Mouse (Mus musculus) heart, postnatal 0 days (tissue): ENCODE measurements around the gene Homer2. TPM values are rescaled to one million over a fixed set of nuclear protein-coding genes. Genes with fewer than 3 reads are reported as not detected.

ENCODE experiments used
- ATAC-seq: fragments of 200-750 bp; cut with Nextera tagmentation; 2 replicates; pipeline ENCODE4 v1.8.0; 2017; ENCODE audit warnings: low read depth, moderate number of reproducible peaks, moderate library complexity; ENCODE audit not compliant: insufficient read depth
- DNase-seq: peaks from one replicate; pipeline ENCODE4 v3.0.0-alpha.2; 2016; ENCODE audit warnings: low spot score
- H3K27ac ChIP-seq: fragments of 300-500 bp; sonication (generic); 2 replicates; pipeline ENCODE4 v1.5.1; 2014; ENCODE audit warnings: low read depth, mild to moderate bottlenecking
- H3K27me3 ChIP-seq: fragments of 300-500 bp; sonication (generic); 2 replicates; pipeline ENCODE4 v1.6.1; 2014; ENCODE audit warnings: low read length, mixed read lengths; ENCODE audit not compliant: control insufficient read depth, insufficient read depth
- H3K36me3 ChIP-seq: fragments of 300-500 bp; sonication (generic); replicated peaks from 2 replicates; pipeline ENCODE4 v1.6.1; 2014; ENCODE audit warnings: low read length, mixed read lengths; ENCODE audit not compliant: control insufficient read depth, insufficient read depth
- H3K4me1 ChIP-seq: fragments of 300-500 bp; sonication (generic); 2 replicates; pipeline ENCODE4 v1.6.1; 2014; ENCODE audit warnings: antibody characterized with exemption; ENCODE audit not compliant: control insufficient read depth, insufficient read depth
- H3K4me2 ChIP-seq: fragments of 300-500 bp; sonication (generic); 2 replicates; pipeline ENCODE4 v1.6.1; 2014; ENCODE audit warnings: low read depth, mild to moderate bottlenecking, low read length, moderate library complexity
- H3K4me3 ChIP-seq: fragments of 300-500 bp; sonication (generic); 2 replicates; pipeline ENCODE4 v1.5.1; 2014; ENCODE audit warnings: low read depth, low read length
- H3K9ac ChIP-seq: fragments of 300-500 bp; sonication (generic); replicated peaks from 2 replicates; pipeline ENCODE4 v1.6.1; 2014; ENCODE audit warnings: low read depth, low read length, mixed read lengths
- H3K9me3 ChIP-seq: fragments of 300-500 bp; sonication (generic); replicated peaks from 2 replicates; pipeline ENCODE4 v1.6.1; 2016; ENCODE audit warnings: low read length; ENCODE audit not compliant: control insufficient read depth
- CTCF ChIP-seq: IDR thresholded peaks from 2 replicates; pipeline ENCODE4 v1.5.1; 2016; ENCODE audit warnings: antibody characterized with exemption, control low read depth, low read depth
- EP300 ChIP-seq: IDR thresholded peaks from 2 replicates; pipeline ENCODE4 v1.6.1; 2016; ENCODE audit warnings: antibody characterized with exemption, low read depth
- WGBS: fragments of 180-500 bp; shearing (Covaris S2); extraction: QIAGEN DNeasy Blood & Tissue Kit; methylation state at CpG from one replicate; pipeline ENCODE4 v1.1.7; 2014; 5-methylcytosine and 5-hydroxymethylcytosine counted together
- polyA plus RNA-seq: library from polyadenylated mRNA; unstranded; fragments of >200 nt; fragmentation: Nextera tagmentation; extraction: Ambion mirVana; gene quantifications from 2 replicates; pipeline ENCODE4 v1.2.1, GENCODE M21; 2015
- total RNA-seq: library from RNA; depleted of rRNA; stranded (reverse); fragments of >200 nt; gene quantifications from 2 replicates; pipeline ENCODE4 v1.2.3, GENCODE M21; 2014; ENCODE audit warnings: low replicate concordance

Homer2 gene
- total and polyA plus RNA-seq, 2 experiments from 2014 or later, result 19.5 to 51.3 TPM

GRCm38 (mm10) chr7:81597660-81598059 is 109.7 kb downstream of the Homer2 start:
- ATAC-seq (no peak), DNase-seq (no peak)
- Histone ChIP-seq H3K9me3 (no peaks in the 10 kb centered on the region), H3K9ac (no peak overlapping the region), H3K4me2 (no peak overlapping the region), H3K27ac (no peak overlapping the region), H3K4me3 (no peak overlapping the region), H3K27me3 (no peaks in the 10 kb centered on the region), H3K4me1 (no peaks in the 10 kb centered on the region), H3K36me3 (peaks cover 67% of the 10 kb centered on the region)
- no peak for TF ChIP-seq CTCF
- WGBS, result 91% methylated on average over 1 of the region's 1 CpGs

- Histone ChIP-seq H3K36me3 (peaks cover 82% of the 10 kb centered on the region), H3K4me1 (no peaks in the 10 kb centered on the region), H3K9me3 (no peaks in the 10 kb centered on the region), H3K4me2 (no peak overlapping the region), H3K27ac (no peak overlapping the region), H3K9ac (no peak overlapping the region), H3K4me3 (no peak overlapping the region), H3K27me3 (no peaks in the 10 kb centered on the region)
- TF ChIP-seq EP300 (no peak), CTCF (no peak)
- no peak for ATAC-seq
- DNase-seq, result no peak
- WGBS, result 79% methylated on average over 6 of the region's 6 CpGs
These were observed 111.2 kb downstream of the Homer2 start for GRCm38 (mm10) chr7:81596086-81596485.

- Histone ChIP-seq H3K4me1 (no peaks in the 10 kb centered on the region), H3K4me2 (no peak overlapping the region), H3K4me3 (no peak overlapping the region), H3K27ac (no peak overlapping the region), H3K9ac (no peak overlapping the region), H3K36me3 (peaks cover 92% of the 10 kb centered on the region), H3K27me3 (no peaks in the 10 kb centered on the region), H3K9me3 (no peaks in the 10 kb centered on the region)
- ATAC-seq, result no peak
- no peak for DNase-seq
- WGBS, result 46% methylated on average over 5 of the region's 5 CpGs
- TF ChIP-seq CTCF (no peak), EP300 (no peak)
These were observed 112.3 kb downstream of the Homer2 start for GRCm38 (mm10) chr7:81595056-81595455.

- peaks cover 94% of the 10 kb centered on the region for H3K36me3 ChIP-seq
- H3K27ac ChIP-seq, result no peak overlapping the region
- TF ChIP-seq CTCF, result no peak
- no peak for TF ChIP-seq EP300
- ATAC-seq, result no peak
- H3K27me3 ChIP-seq, result no peaks in the 10 kb centered on the region
- 84% methylated on average over 8 of the region's 8 CpGs for WGBS
- H3K4me2 ChIP-seq, result no peak overlapping the region
- no peaks in the 10 kb centered on the region for H3K4me1 ChIP-seq
- DNase-seq, result no peak
- no peaks in the 10 kb centered on the region for H3K9me3 ChIP-seq
- no peak overlapping the region for H3K9ac ChIP-seq
- no peak overlapping the region for H3K4me3 ChIP-seq
These were observed 113.9 kb downstream of the Homer2 start for GRCm38 (mm10) chr7:81593387-81593786.

GRCm38 (mm10) chr7:81592686-81593085 is 114.6 kb downstream of the Homer2 start:
- ATAC-seq, result no peak
- H3K4me2 ChIP-seq, result no peak overlapping the region
- no peak overlapping the region for H3K27ac ChIP-seq
- DNase-seq, result no peak
- 86% methylated on average over 9 of the region's 9 CpGs for WGBS
- H3K9ac ChIP-seq, result no peak overlapping the region
- H3K9me3 ChIP-seq, result no peaks in the 10 kb centered on the region
- no peaks in the 10 kb centered on the region for H3K4me1 ChIP-seq
- no peak overlapping the region for H3K4me3 ChIP-seq
- H3K27me3 ChIP-seq, result no peaks in the 10 kb centered on the region
- TF ChIP-seq CTCF (no peak), EP300 (no peak)
- peaks cover 94% of the 10 kb centered on the region for H3K36me3 ChIP-seq

- H3K9me3 ChIP-seq, result no peaks in the 10 kb centered on the region
- no peak overlapping the region for H3K4me3 ChIP-seq
- DNase-seq (no peak), ATAC-seq (no peak)
- no peak overlapping the region for H3K9ac ChIP-seq
- H3K36me3 ChIP-seq, result peaks cover 77% of the 10 kb centered on the region
- H3K27me3 ChIP-seq, result no peaks in the 10 kb centered on the region
- no peak overlapping the region for H3K4me2 ChIP-seq
- no peak overlapping the region for H3K27ac ChIP-seq
- WGBS, result 91% methylated on average over 4 of the region's 4 CpGs
- no peaks in the 10 kb centered on the region for H3K4me1 ChIP-seq
- TF ChIP-seq CTCF (no peak), EP300 (no peak)
These were observed 120.1 kb downstream of the Homer2 start for GRCm38 (mm10) chr7:81587238-81587637.
